Mouse (Mus musculus): Measurements from ENCODE around the gene Klhl35.

Klhl35 gene

GRCm38 (mm10) chr7:99499128-99499527 lies 33.3 kb downstream of the Klhl35 start:
- in situ Hi-C loops (cut with MseI, MboI): loop anchor here in 1 of 2 experiments (10.0 kb wide), 1 partner anchor 96 kb away; no protein-coding TSS in a partner anchor

- in situ Hi-C loops (cut with MseI, MboI): loop anchor here (5.0 to 10.0 kb wide), 2 partner anchors 57 to 95 kb away; no protein-coding TSS in a partner anchor
These were observed 34.4 kb downstream of the Klhl35 start for GRCm38 (mm10) chr7:99500201-99500600.

GRCm38 (mm10) chr7:99500655-99501054 lies 34.9 kb downstream of the Klhl35 start:
- in situ Hi-C loops (cut with MseI, MboI): loop anchor here (5.0 to 10.0 kb wide), 2 partner anchors 57 to 94 kb away; no protein-coding TSS in a partner anchor

GRCm38 (mm10) chr7:99501148-99501547 lies 35.3 kb downstream of the Klhl35 start:
- in situ Hi-C loops (cut with MseI, MboI): loop anchor here (5.0 to 10.0 kb wide), 2 partner anchors 56 to 94 kb away; no protein-coding TSS in a partner anchor

GRCm38 (mm10) chr7:99504556-99504955 lies 38.8 kb downstream of the Klhl35 start:
- in situ Hi-C loops (cut with MseI, MboI): loop anchor here (5.0 to 10.0 kb wide), 2 partner anchors 53 to 90 kb away; no protein-coding TSS in a partner anchor

GRCm38 (mm10) chr7:99508187-99508586 lies 42.4 kb downstream of the Klhl35 start:
- in situ Hi-C loops (cut with MseI, MboI): loop anchor here in 1 of 2 experiments (10.0 kb wide), 1 partner anchor 87 kb away; no protein-coding TSS in a partner anchor

- in situ Hi-C loops (cut with MseI, MboI): no loop called here
These were observed 44.3 kb downstream of the Klhl35 start for GRCm38 (mm10) chr7:99510087-99510501.

- in situ Hi-C loops (cut with MseI, MboI): no loop called here
These were observed 50.4 kb downstream of the Klhl35 start for GRCm38 (mm10) chr7:99516092-99516813.

GRCm38 (mm10) chr7:99516814-99517157 lies 51.0 kb downstream of the Klhl35 start:
- in situ Hi-C loops (cut with MseI, MboI): no loop called here

- in situ Hi-C loops (cut with MseI, MboI): no loop called here
These were observed 53.3 kb downstream of the Klhl35 start for GRCm38 (mm10) chr7:99518954-99519644.

GRCm38 (mm10) chr7:99523121-99523520 lies 57.3 kb downstream of the Klhl35 start:
- in situ Hi-C loops (cut with MseI, MboI): no loop called here

Data from mouse trophoblast stem cell (cell line).